Mouse (Mus musculus) forebrain, embryonic 13.5 days (tissue): ENCODE results near the gene U90926. TPM values are rescaled to one million over a fixed set of nuclear protein-coding genes. Genes with fewer than 3 reads are reported as not detected.
"Not testable (repeated sequence)": the region's sequence is repeated elsewhere in the genome, so short reads cannot be mapped to it uniquely, and the experiment has no call there.

ENCODE experiments used
- ATAC-seq: fragments of 200-750 bp; cut with Nextera tagmentation; 2 replicates; pipeline ENCODE4 v1.8.0; 2017
- H3K27ac ChIP-seq: fragments of 300-500 bp; sonication (generic); 2 replicates; pipeline ENCODE4 v1.5.1; 2015; ENCODE audit warnings: inconsistent platforms, mild to moderate bottlenecking, moderate library complexity
- H3K27me3 ChIP-seq: fragments of 300-500 bp; sonication (generic); 2 replicates; pipeline ENCODE4 v1.6.1; 2015; ENCODE audit warnings: mild to moderate bottlenecking, inconsistent platforms
- H3K36me3 ChIP-seq: fragments of 300-500 bp; sonication (generic); 2 replicates; pipeline ENCODE4 v1.6.1; 2015; ENCODE audit warnings: mild to moderate bottlenecking, inconsistent platforms; ENCODE audit not compliant: poor library complexity, severe bottlenecking
- H3K4me1 ChIP-seq: fragments of 300-500 bp; sonication (generic); 2 replicates; pipeline ENCODE4 v1.6.1; 2015; ENCODE audit warnings: inconsistent platforms
- H3K4me2 ChIP-seq: fragments of 300-500 bp; sonication (generic); 2 replicates; pipeline ENCODE4 v1.6.1; 2015; ENCODE audit warnings: inconsistent platforms, mild to moderate bottlenecking, moderate library complexity
- H3K4me3 ChIP-seq: fragments of 300-500 bp; sonication (generic); 2 replicates; pipeline ENCODE4 v1.5.1; 2015; ENCODE audit warnings: mild to moderate bottlenecking, inconsistent platforms
- H3K9ac ChIP-seq: fragments of 300-500 bp; sonication (generic); 2 replicates; pipeline ENCODE4 v1.6.1; 2015; ENCODE audit warnings: mild to moderate bottlenecking, inconsistent platforms
- H3K9me3 ChIP-seq: fragments of 300-500 bp; sonication (generic); replicated peaks from 2 replicates; pipeline ENCODE4 v1.6.1; 2016; ENCODE audit warnings: inconsistent platforms
- WGBS: fragments of 180-500 bp; shearing (Covaris S2); methylation state at CpG from one replicate; pipeline ENCODE4 v1.1.7; 2015; 5-methylcytosine and 5-hydroxymethylcytosine counted together
- polyA plus RNA-seq: library from polyadenylated mRNA; unstranded; fragments of >200 nt; fragmentation: Nextera tagmentation; extraction: Ambion mirVana; gene quantifications from 2 replicates; pipeline ENCODE4 v1.2.1, GENCODE M21; 2015

The U90926 gene
- polyA plus RNA-seq, 1 experiment from 2014 or later: not detected

DNA sequence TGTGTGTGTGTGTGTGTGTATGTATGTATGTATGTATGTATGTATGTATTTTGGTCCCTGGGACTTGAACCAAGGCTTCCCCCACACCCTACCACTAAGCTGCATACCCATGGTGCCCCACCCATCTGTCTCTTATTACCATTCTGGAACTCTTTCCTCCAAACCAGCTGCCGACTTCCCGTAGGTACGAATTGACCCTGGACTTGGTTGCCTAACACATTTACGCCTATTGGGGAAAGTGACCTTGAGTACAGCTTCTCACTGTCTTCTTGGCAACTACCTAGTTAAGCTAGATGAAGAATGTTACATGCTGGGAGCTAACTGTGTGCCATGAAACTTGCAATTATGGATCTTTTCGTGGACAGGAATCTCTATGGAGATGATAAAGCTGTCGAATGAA is 9.1 kb downstream of the U90926 start:
- Histone ChIP-seq H3K4me1 (no peaks in the 10 kb centered on the region), H3K9me3 (no peaks in the 10 kb centered on the region), H3K4me3 (no peak overlapping the region), H3K9ac (no peak overlapping the region), H3K27me3 (no peaks in the 10 kb centered on the region), H3K36me3 (peaks cover 39% of the 10 kb centered on the region), H3K27ac (no peak overlapping the region), H3K4me2 (no peak overlapping the region)
- ATAC-seq: no peak
- 93% methylated on average over 6 of the region's 6 CpGs for WGBS

DNA sequence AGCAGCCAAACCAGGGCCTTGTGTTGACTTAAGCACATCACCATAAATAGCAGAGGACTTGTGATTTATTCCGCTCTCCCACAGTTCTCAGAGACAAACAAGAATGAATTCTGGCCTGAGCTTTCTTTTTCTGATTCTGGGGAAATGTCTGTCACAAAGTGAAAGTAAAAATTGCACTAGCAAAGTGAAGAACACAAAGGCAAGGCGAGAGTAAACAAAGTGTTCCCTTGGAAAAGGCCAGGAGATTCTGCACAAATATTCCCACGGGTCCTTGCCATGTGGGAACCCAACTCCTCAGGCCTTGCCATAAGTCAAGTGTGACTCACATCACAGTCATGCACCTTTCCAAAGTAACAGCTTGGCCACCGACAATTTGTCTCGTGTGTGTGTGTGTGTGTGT is 9.5 kb downstream of the U90926 start:
- ATAC-seq: no peak
- H3K9me3 ChIP-seq: no peaks in the 10 kb centered on the region
- 94% methylated on average over 5 of the region's 5 CpGs for WGBS

GRCm38 (mm10) chr5:92205184-92205583 is 10.0 kb downstream of the U90926 start:
- WGBS: 93% methylated on average over 7 of the region's 7 CpGs
- H3K9me3 ChIP-seq: no peaks in the 10 kb centered on the region
- no peak overlapping the region for H3K9ac ChIP-seq
- H3K36me3 ChIP-seq: peaks cover 48% of the 10 kb centered on the region
- no peaks in the 10 kb centered on the region for H3K27me3 ChIP-seq
- no peak overlapping the region for H3K4me2 ChIP-seq
- no peak overlapping the region for H3K4me3 ChIP-seq
- H3K4me1 ChIP-seq: no peaks in the 10 kb centered on the region
- ATAC-seq: no peak
- no peak overlapping the region for H3K27ac ChIP-seq

More for the DNA sequence above, 9.5 kb downstream of the U90926 start:
- Histone ChIP-seq H3K27ac (no peak overlapping the region), H3K36me3 (peaks cover 44% of the 10 kb centered on the region), H3K27me3 (no peaks in the 10 kb centered on the region), H3K4me3 (no peak overlapping the region), H3K4me2 (no peak overlapping the region), H3K4me1 (no peaks in the 10 kb centered on the region), H3K9ac (no peak overlapping the region)

DNA sequence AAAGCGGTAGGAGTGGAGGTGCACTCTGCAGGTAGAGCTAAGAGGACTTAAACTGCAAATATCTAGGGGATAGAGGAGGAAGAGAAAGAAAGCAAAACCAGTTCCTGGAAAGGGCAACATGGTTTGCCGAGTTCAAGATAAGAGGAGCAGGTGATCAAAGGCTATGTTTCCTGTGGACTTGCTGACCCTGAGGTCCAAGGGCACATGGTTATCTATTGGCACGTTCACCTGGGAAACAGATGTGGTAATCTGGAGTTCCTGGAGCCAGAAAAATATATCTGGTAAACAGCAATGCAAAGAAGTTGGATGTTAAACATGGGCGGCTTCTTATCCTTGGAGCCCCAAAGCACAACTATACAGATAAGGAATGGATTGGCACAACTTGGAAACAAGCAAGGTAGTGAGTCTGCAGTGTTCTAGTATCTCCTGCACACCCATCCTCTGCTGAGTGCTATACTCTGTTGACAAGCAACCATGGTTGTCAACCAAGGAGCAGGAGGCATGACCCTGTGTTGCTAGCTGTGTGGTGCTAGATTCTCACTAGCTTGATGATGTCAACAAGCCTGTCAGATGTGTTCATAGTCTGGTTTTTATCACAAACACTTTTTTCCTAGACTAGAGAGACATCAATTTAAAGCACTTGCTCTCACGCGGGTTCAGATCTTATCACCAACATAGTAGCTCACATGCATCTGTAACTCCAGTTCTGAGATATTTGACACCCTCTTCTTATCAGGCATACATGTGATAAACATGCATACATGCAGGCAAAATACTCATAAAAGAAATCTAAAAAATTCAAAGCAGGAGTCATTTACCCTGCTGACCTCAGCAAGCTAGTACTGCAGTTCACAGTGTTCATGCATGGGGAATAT is 10.8 kb downstream of the U90926 start:
- no peaks in the 10 kb centered on the region for H3K4me1 ChIP-seq
- no peak overlapping the region for H3K4me2 ChIP-seq
- peaks cover 55% of the 10 kb centered on the region for H3K36me3 ChIP-seq
- WGBS: 93% methylated on average over 6 of the region's 6 CpGs
- H3K9ac ChIP-seq: no peak overlapping the region
- no peaks in the 10 kb centered on the region for H3K27me3 ChIP-seq
- H3K27ac ChIP-seq: no peak overlapping the region
- ATAC-seq: no peak
- H3K9me3 ChIP-seq: no peaks in the 10 kb centered on the region
- H3K4me3 ChIP-seq: no peak overlapping the region

DNA sequence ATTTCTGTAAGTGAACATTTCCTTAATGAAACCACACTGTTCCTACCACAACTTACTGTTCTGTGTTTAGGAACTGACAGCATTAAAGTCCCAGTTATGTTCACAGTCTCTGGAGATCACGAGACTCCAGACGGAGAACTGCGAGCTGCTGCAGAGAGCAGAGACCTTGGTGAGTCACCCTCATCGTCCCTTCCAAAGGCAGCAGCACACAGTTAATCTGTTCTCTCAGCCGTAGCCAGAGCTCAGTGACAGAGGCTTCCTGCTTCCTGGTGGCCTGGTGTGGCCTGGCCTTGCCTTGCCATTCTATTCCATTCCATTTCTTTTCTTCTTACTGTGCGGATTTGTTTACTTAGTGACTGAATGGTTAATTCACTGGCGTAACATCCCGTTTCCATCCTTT is 16.9 kb downstream of the U90926 start:
- H3K27ac ChIP-seq: no peak overlapping the region
- WGBS: 87% methylated on average over 8 of the region's 8 CpGs
- H3K4me1 ChIP-seq: no peaks in the 10 kb centered on the region
- no peak overlapping the region for H3K4me3 ChIP-seq
- peaks cover 69% of the 10 kb centered on the region for H3K36me3 ChIP-seq
- no peak for ATAC-seq
- no peak overlapping the region for H3K4me2 ChIP-seq
- no peaks in the 10 kb centered on the region for H3K9me3 ChIP-seq
- H3K9ac ChIP-seq: no peak overlapping the region
- no peaks in the 10 kb centered on the region for H3K27me3 ChIP-seq

- Histone ChIP-seq H3K4me1 (no peaks in the 10 kb centered on the region), H3K36me3 (peaks cover 70% of the 10 kb centered on the region), H3K27me3 (no peaks in the 10 kb centered on the region), H3K4me2 (no peak overlapping the region), H3K4me3 (no peak overlapping the region), H3K27ac (peak overlapping the region; percentile 64), H3K9me3 (no peaks in the 10 kb centered on the region), H3K9ac (no peak overlapping the region; the same call in 1 of the 2 replicates)
- 74% methylated on average over 15 of the region's 15 CpGs for WGBS
- ATAC-seq: peak; percentile 70
These were observed 18.1 kb downstream of the U90926 start for GRCm38 (mm10) chr5:92196895-92197811.

GRCm38 (mm10) chr5:92195716-92196115 is 19.5 kb downstream of the U90926 start:
- not testable (repeated sequence) for H3K9ac ChIP-seq, H3K4me1 ChIP-seq, H3K9me3 ChIP-seq, H3K4me2 ChIP-seq, H3K27me3 ChIP-seq, H3K4me3 ChIP-seq, H3K27ac ChIP-seq
- peaks cover 58% of the 10 kb centered on the region for H3K36me3 ChIP-seq
- 60% methylated on average over 2 of the region's 2 CpGs for WGBS
- peak; percentile 63; the same call in 1 of the 2 replicates for ATAC-seq

GRCm38 (mm10) chr5:92188881-92189483 is 26.2 kb downstream of the U90926 start:
- no peaks in the 10 kb centered on the region for H3K4me1 ChIP-seq
- H3K9ac ChIP-seq: no peak overlapping the region
- H3K36me3 ChIP-seq: peaks cover 61% of the 10 kb centered on the region
- WGBS: 97% methylated on average over 7 of the region's 7 CpGs
- no peak overlapping the region for H3K4me2 ChIP-seq
- peaks cover 6% of the 10 kb centered on the region; the same call in 1 of the 2 replicates for H3K9me3 ChIP-seq
- no peak overlapping the region for H3K4me3 ChIP-seq
- H3K27me3 ChIP-seq: no peaks in the 10 kb centered on the region
- no peak for ATAC-seq
- H3K27ac ChIP-seq: no peak overlapping the region

- Histone ChIP-seq H3K36me3 (peaks cover 66% of the 10 kb centered on the region), H3K4me1 (no peaks in the 10 kb centered on the region), H3K27ac (no peak overlapping the region), H3K27me3 (no peaks in the 10 kb centered on the region), H3K4me3 (no peak overlapping the region), H3K9ac (no peak overlapping the region), H3K9me3 (no peaks in the 10 kb centered on the region), H3K4me2 (no peak overlapping the region)
- ATAC-seq: no peak
- WGBS: 91% methylated on average over 8 of the region's 8 CpGs
These were observed 32.0 kb downstream of the U90926 start for GRCm38 (mm10) chr5:92183071-92183830.

DNA sequence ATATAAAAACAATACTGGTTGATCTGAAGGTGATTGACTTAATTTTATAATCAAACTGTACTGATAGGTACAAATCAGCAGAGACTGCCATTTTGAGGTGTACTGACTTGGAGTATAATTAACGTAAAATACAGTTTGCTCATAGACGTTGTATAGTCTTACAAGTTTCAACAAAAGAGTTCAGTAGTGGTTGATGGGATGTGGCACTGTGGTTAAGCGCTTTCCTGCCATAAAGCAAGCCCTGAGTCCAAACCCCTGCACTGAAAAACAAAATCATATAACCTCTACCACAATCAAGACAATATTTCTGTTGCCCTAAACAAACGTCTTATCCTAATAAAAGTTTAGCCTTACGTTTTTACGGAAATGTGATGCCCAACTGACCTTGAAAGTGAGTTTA is 49.2 kb downstream of the U90926 start:
- no peaks in the 10 kb centered on the region for H3K27me3 ChIP-seq
- no peak overlapping the region for H3K27ac ChIP-seq
- H3K9ac ChIP-seq: no peak overlapping the region
- H3K36me3 ChIP-seq: peaks cover 26% of the 10 kb centered on the region
- no peaks in the 10 kb centered on the region for H3K9me3 ChIP-seq
- H3K4me3 ChIP-seq: no peak overlapping the region
- H3K4me2 ChIP-seq: no peak overlapping the region
- WGBS: 92% methylated on average over 6 of the region's 6 CpGs
- no peaks in the 10 kb centered on the region for H3K4me1 ChIP-seq
- ATAC-seq: no peak
